Comparison of ENCODE assay signal across 31 mouse cellular contexts in the genomic region with DNA sequence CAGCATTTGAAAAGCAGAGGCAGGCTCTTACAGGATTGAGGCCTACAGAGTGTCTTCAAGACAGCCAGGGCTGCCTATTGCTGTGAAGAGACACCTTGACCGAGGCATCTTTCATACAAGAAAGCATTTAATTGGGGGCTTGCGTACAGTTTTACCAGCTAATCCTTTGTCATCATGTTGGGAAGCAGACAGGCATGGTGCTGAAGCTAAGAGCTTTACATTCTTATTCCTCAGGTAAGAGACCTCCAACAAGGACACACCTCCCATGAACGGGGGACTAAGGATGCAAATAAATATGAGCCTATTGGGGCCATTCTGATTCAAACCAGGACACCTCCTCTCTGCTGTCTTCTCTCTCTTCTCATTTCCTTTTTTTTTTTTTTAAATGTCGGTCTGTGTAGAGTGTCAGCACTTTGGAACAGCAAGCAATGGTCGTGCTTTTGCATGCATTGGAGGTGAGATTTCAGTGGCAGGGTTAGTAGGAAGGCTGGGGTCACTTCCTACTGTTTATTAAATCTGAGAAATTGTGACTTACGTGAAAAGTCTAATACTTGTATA.
"Had no signal": no experiment of that assay in that cellular context is flagged by ENCODE, and none has a peak within 500 bp of the region (broad histone marks: within the 10 kb centered on the region; RNA-seq: fewer than 3 reads in every experiment).

No protein-coding gene starts in this region.

- DNase-seq: left cerebral cortex, postnatal 4 days; liver; liver, embryonic 13.5 days; liver, postnatal 0 days; lung, adult 18-20 months; lung, adult 2 months; lung, embryonic 14.5 days; lung, postnatal 10 days; lung, postnatal 14 days; lung, postnatal 36 days; lung, postnatal 4 days; midbrain, embryonic 14.5 days had no signal

- H3K36me3 ChIP-seq: limb, embryonic 10.5 days; limb, embryonic 12.5 days; limb, embryonic 15.5 days; liver, embryonic 12.5 days; liver, embryonic 13.5 days; liver, embryonic 15.5 days; lung, embryonic 15.5 days; midbrain, embryonic 10.5 days; midbrain, embryonic 12.5 days; midbrain, embryonic 13.5 days; midbrain, embryonic 15.5 days had no signal

- ATAC-seq: liver, embryonic 12.5 days; liver, postnatal 0 days; lung, postnatal 0 days; midbrain, embryonic 13.5 days; midbrain, embryonic 15.5 days; midbrain, embryonic 16.5 days had no signal

- H3K4me3 ChIP-seq: limb, embryonic 10.5 days; limb, embryonic 12.5 days; limb, embryonic 13.5 days; limb, embryonic 15.5 days; liver, embryonic 12.5 days; liver, embryonic 13.5 days; liver, embryonic 15.5 days; lung, embryonic 15.5 days; megakaryocyte, embryonic 14.5 days; midbrain, embryonic 10.5 days; midbrain, embryonic 12.5 days; midbrain, embryonic 13.5 days; midbrain, embryonic 15.5 days; myocyte had no signal

- H3K27ac ChIP-seq: limb, embryonic 10.5 days; limb, embryonic 12.5 days; limb, embryonic 13.5 days; limb, embryonic 15.5 days; liver, embryonic 12.5 days; liver, embryonic 13.5 days; liver, embryonic 14.5 days; liver, embryonic 15.5 days; lung, embryonic 15.5 days; macrophage; midbrain, embryonic 10.5 days; midbrain, embryonic 12.5 days; midbrain, embryonic 13.5 days; midbrain, embryonic 15.5 days had no signal

- H3K9ac ChIP-seq: limb, embryonic 12.5 days; limb, embryonic 13.5 days; limb, embryonic 15.5 days; liver, embryonic 12.5 days; liver, embryonic 13.5 days; liver, embryonic 14.5 days; liver, embryonic 15.5 days; liver, postnatal 0 days; lung, embryonic 14.5 days; lung, embryonic 15.5 days; midbrain, embryonic 12.5 days; midbrain, embryonic 13.5 days; midbrain, embryonic 15.5 days had no signal

- H3K9me3 ChIP-seq: limb, embryonic 10.5 days; limb, embryonic 12.5 days; limb, embryonic 13.5 days; limb, embryonic 15.5 days; liver, embryonic 12.5 days; liver, embryonic 13.5 days; liver, embryonic 15.5 days; lung, embryonic 15.5 days; megakaryocyte, embryonic 14.5 days; midbrain, embryonic 10.5 days; midbrain, embryonic 12.5 days; midbrain, embryonic 13.5 days; midbrain, embryonic 15.5 days had no signal

- H3K4me2 ChIP-seq: limb, embryonic 12.5 days; limb, embryonic 13.5 days; limb, embryonic 15.5 days; liver, embryonic 11.5 days; liver, embryonic 12.5 days; liver, embryonic 13.5 days; liver, embryonic 15.5 days; lung, embryonic 14.5 days; lung, embryonic 15.5 days; midbrain, embryonic 11.5 days; midbrain, embryonic 12.5 days; midbrain, embryonic 13.5 days; midbrain, embryonic 15.5 days had no signal

- H3K4me1 ChIP-seq: limb, embryonic 10.5 days; limb, embryonic 12.5 days; limb, embryonic 13.5 days; limb, embryonic 15.5 days; liver, embryonic 12.5 days; liver, embryonic 13.5 days; liver, embryonic 15.5 days; lung, embryonic 15.5 days; megakaryocyte, embryonic 14.5 days; midbrain, embryonic 10.5 days; midbrain, embryonic 12.5 days; midbrain, embryonic 13.5 days; midbrain, embryonic 15.5 days had no signal

- H3K27me3 ChIP-seq: limb, embryonic 12.5 days; limb, embryonic 13.5 days; limb, embryonic 15.5 days; liver, embryonic 12.5 days; liver, embryonic 13.5 days; liver, embryonic 15.5 days; lung, embryonic 15.5 days; megakaryocyte, embryonic 14.5 days; midbrain, embryonic 12.5 days; midbrain, embryonic 13.5 days; midbrain, embryonic 15.5 days had no signal
